Mouse (Mus musculus) cerebellum, adult 2 months (tissue): ENCODE results near the gene Lamb3. TPM values are rescaled to one million over a fixed set of nuclear protein-coding genes. Genes with fewer than 3 reads are reported as not detected.

Source experiments
- DNase-seq, 2 experiments: peaks; one replicate each; pipeline ENCODE4 v3.0.0; 2021
- H3K27ac ChIP-seq: fragments of 200-500 bp; 2 replicates; pipeline ENCODE4 v1.5.1; 2012; ENCODE audit warnings: low read length, control low read depth, inconsistent platforms; ENCODE audit not compliant: insufficient read depth
- H3K27me3 ChIP-seq: fragments of 200-500 bp; 2 replicates; pipeline ENCODE4 v1.6.1; 2012; ENCODE audit warnings: inconsistent platforms, mild to moderate bottlenecking, low read length, moderate library complexity; ENCODE audit not compliant: control insufficient read depth, insufficient read depth
- H3K4me1 ChIP-seq: fragments of 200-500 bp; 2 replicates; pipeline ENCODE4 v1.6.1; 2011; ENCODE audit warnings: low read length; ENCODE audit not compliant: control insufficient read depth, insufficient read depth
- H3K4me3 ChIP-seq: fragments of 200-500 bp; replicated peaks from 2 replicates; pipeline ENCODE3; 2011; ENCODE audit warnings: mild to moderate bottlenecking, low read depth, low read length, control low read depth; ENCODE audit not compliant: insufficient read depth
- CTCF ChIP-seq: fragments of 200-500 bp; IDR thresholded peaks from 2 replicates; pipeline ENCODE4 v1.5.1; 2011; ENCODE audit warnings: low read depth, mild to moderate bottlenecking, control low read depth, low read length, moderate library complexity, borderline replicate concordance; ENCODE audit not compliant: insufficient read depth
- POLR2A ChIP-seq: fragments of 200-500 bp; IDR thresholded peaks from 2 replicates; pipeline ENCODE4 v1.6.1; 2011; ENCODE audit warnings: low read length, control low read depth, borderline replicate concordance; ENCODE audit not compliant: insufficient read depth
- WGBS: fragments of 180-500 bp; shearing (Covaris S2); methylation state at CpG from one replicate; pipeline ENCODE4 v1.1.7; 2018; 5-methylcytosine and 5-hydroxymethylcytosine counted together
- polyA plus RNA-seq: library from polyadenylated mRNA; depleted of rRNA; stranded (reverse); fragments of >200 nt; gene quantifications from 2 replicates; pipeline ENCODE4 v1.2.3, GENCODE M21; 2012; rRNA removed

Lamb3 gene
- 3.9 and 4.1 TPM in 2 replicates for polyA plus RNA-seq

- WGBS = 95% methylated on average over 3 of the region's 3 CpGs
- no peak for TF ChIP-seq CTCF
- TF ChIP-seq POLR2A = no peak
- no peaks in the 10 kb centered on the region for H3K27me3 ChIP-seq
- no peak within 1 kb of the TSS for H3K27ac ChIP-seq
- DNase-seq = no peak
- H3K4me1 ChIP-seq = no peaks in the 10 kb centered on the region
- H3K4me3 ChIP-seq = no peak within 1 kb of the TSS
Observed at GRCm38 (mm10) chr1:193207503-193207902, at the start of gene Lamb3. Lamb3 (plus strand) TSS chr1:193207699.

GRCm38 (mm10) chr1:193159163-193159562, 48.3 kb upstream of the Lamb3 start:
- TF ChIP-seq POLR2A = no peak
- TF ChIP-seq CTCF = no peak
- no peak for DNase-seq
- Histone ChIP-seq H3K4me1 (no peaks in the 10 kb centered on the region), H3K27ac (no peak overlapping the region), H3K27me3 (no peaks in the 10 kb centered on the region), H3K4me3 (no peak overlapping the region)
- WGBS = 75% methylated on average over 3 of the region's 3 CpGs

- TF ChIP-seq POLR2A (no peak), CTCF (no peak)
- H3K4me3 ChIP-seq = no peak overlapping the region
- no peaks in the 10 kb centered on the region for H3K4me1 ChIP-seq
- WGBS = 77% methylated on average over 1 of the region's 1 CpGs
- no peak for DNase-seq
- no peaks in the 10 kb centered on the region for H3K27me3 ChIP-seq
- no peak overlapping the region for H3K27ac ChIP-seq
Observed at GRCm38 (mm10) chr1:193159613-193160012, 47.9 kb upstream of the Lamb3 start.

GRCm38 (mm10) chr1:193160317-193161032, 47.0 kb upstream of the Lamb3 start:
- DNase-seq = no peak
- no peak for TF ChIP-seq POLR2A
- TF ChIP-seq CTCF = no peak
- no peaks in the 10 kb centered on the region for H3K4me1 ChIP-seq
- H3K27ac ChIP-seq = no peak overlapping the region
- H3K4me3 ChIP-seq = no peak overlapping the region
- 22% methylated on average over 18 of the region's 18 CpGs for WGBS
- H3K27me3 ChIP-seq = no peaks in the 10 kb centered on the region

GRCm38 (mm10) chr1:193167746-193168145, 39.8 kb upstream of the Lamb3 start, which contains the start of gene A130010J15Rik:
A130010J15Rik (plus strand) TSS chr1:193168046.
- WGBS = 93% methylated on average over 3 of the region's 3 CpGs
- no peak for TF ChIP-seq CTCF
- no peak for TF ChIP-seq POLR2A
- Histone ChIP-seq H3K4me1 (no peaks in the 10 kb centered on the region; the same call in 1 of the 2 replicates), H3K4me3 (no peak within 1 kb of the TSS), H3K27ac (no peak within 1 kb of the TSS), H3K27me3 (no peaks in the 10 kb centered on the region)
- no peak for DNase-seq

- TF ChIP-seq CTCF = no peak
- TF ChIP-seq POLR2A = no peak
- no peaks in the 10 kb centered on the region; the same call in 1 of the 2 replicates for H3K4me1 ChIP-seq
- 49% methylated on average over 7 of the region's 7 CpGs for WGBS
- H3K27me3 ChIP-seq = no peaks in the 10 kb centered on the region
- no peak for DNase-seq
- no peak overlapping the region for H3K27ac ChIP-seq
- H3K4me3 ChIP-seq = no peak overlapping the region
Observed at GRCm38 (mm10) chr1:193169228-193169627, 38.3 kb upstream of the Lamb3 start.

GRCm38 (mm10) chr1:193169856-193170255, 37.6 kb upstream of the Lamb3 start:
- Histone ChIP-seq H3K27ac (no peak overlapping the region), H3K4me3 (no peak overlapping the region), H3K4me1 (no peaks in the 10 kb centered on the region; the same call in 1 of the 2 replicates), H3K27me3 (no peaks in the 10 kb centered on the region)
- TF ChIP-seq POLR2A = no peak
- no peak for TF ChIP-seq CTCF
- WGBS = 34% methylated on average over 2 of the region's 2 CpGs
- no peak for DNase-seq

GRCm38 (mm10) chr1:193172991-193173809, 34.3 kb upstream of the Lamb3 start:
- WGBS = under 1% methylated on average over 48 of the region's 48 CpGs
- no peak for TF ChIP-seq CTCF
- TF ChIP-seq POLR2A = peak; percentile 97
- H3K27me3 ChIP-seq = no peaks in the 10 kb centered on the region
- peak overlapping the region; percentile 76 for H3K4me3 ChIP-seq
- H3K27ac ChIP-seq = peak overlapping the region; percentile 42
- peak; percentile 95 to 98 for DNase-seq
- no peaks in the 10 kb centered on the region; the same call in 1 of the 2 replicates for H3K4me1 ChIP-seq

- H3K4me3 ChIP-seq = peak overlapping the region; percentile 61
- no peaks in the 10 kb centered on the region for H3K27me3 ChIP-seq
- peak overlapping the region; percentile 27 for H3K27ac ChIP-seq
- 14% methylated on average over 9 of the region's 9 CpGs for WGBS
- no peak for DNase-seq
- no peak for TF ChIP-seq POLR2A
- no peak for TF ChIP-seq CTCF
- no peaks in the 10 kb centered on the region; the same call in 1 of the 2 replicates for H3K4me1 ChIP-seq
Observed at GRCm38 (mm10) chr1:193173810-193174129, 33.7 kb upstream of the Lamb3 start.
